Mouse (Mus musculus) liver, adult 2 months (tissue): ENCODE measurements at regions not wholly inside any gene's neighbourhood (a gene's known extent, or its start where the extent isn't known, plus 50 kb on each side); places are given as distances from the start of the nearest gene placed in this dataset.

Experiments used
- CTCF ChIP-seq: fragments of 200-500 bp; IDR thresholded peaks from 2 replicates; pipeline ENCODE4 v1.5.1; 2011; ENCODE audit warnings: low read depth, low read length, control low read depth
- POLR2A ChIP-seq: fragments of 200-500 bp; IDR thresholded peaks from 2 replicates; pipeline ENCODE4 v1.6.1; 2011; ENCODE audit warnings: low read length, control low read depth; ENCODE audit not compliant: insufficient read depth; ENCODE audit errors: extremely low read depth

DNA sequence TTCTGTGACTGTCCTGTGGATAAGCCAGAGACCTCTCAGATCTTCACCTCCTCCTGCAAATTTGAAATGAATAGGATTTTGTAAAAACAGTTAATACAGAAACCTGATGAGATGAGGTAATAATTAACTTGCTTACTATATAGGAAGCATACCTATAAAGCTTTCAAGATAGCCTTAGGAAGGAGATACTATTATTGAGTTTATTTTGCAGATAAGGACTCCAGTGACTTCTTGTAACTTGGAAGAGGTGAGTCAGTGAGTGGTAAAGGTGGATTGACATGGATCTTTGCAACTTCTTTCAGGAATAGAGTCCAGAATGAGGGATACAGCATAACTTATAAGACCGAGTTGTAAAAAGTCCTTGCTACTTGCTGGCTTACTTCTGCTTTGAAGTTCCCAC is 315.7 kb upstream of the Slco3a1 start:
- TF ChIP-seq CTCF (no peak), POLR2A (no peak)
